Mouse (Mus musculus) cerebellum, adult 2 months (tissue): ENCODE data around the gene Was. TPM values are rescaled to one million over a fixed set of nuclear protein-coding genes. Genes with fewer than 3 reads are reported as not detected.
A peak's percentile ranks its signal among the peaks of the same experiment; 100 is the strongest.
"Not testable (repeated sequence)": the region's sequence is repeated elsewhere in the genome, so short reads cannot be mapped to it uniquely, and the experiment has no call there.

Experiments
- DNase-seq, 2 experiments: peaks; one replicate each; pipeline ENCODE4 v3.0.0; 2021
- H3K27ac ChIP-seq: fragments of 200-500 bp; 2 replicates; pipeline ENCODE4 v1.5.1; 2012; ENCODE audit warnings: low read length, control low read depth, inconsistent platforms; ENCODE audit not compliant: insufficient read depth
- H3K27me3 ChIP-seq: fragments of 200-500 bp; 2 replicates; pipeline ENCODE4 v1.6.1; 2012; ENCODE audit warnings: inconsistent platforms, mild to moderate bottlenecking, low read length, moderate library complexity; ENCODE audit not compliant: control insufficient read depth, insufficient read depth
- H3K4me1 ChIP-seq: fragments of 200-500 bp; 2 replicates; pipeline ENCODE4 v1.6.1; 2011; ENCODE audit warnings: low read length; ENCODE audit not compliant: control insufficient read depth, insufficient read depth
- H3K4me3 ChIP-seq: fragments of 200-500 bp; replicated peaks from 2 replicates; pipeline ENCODE3; 2011; ENCODE audit warnings: mild to moderate bottlenecking, low read depth, low read length, control low read depth; ENCODE audit not compliant: insufficient read depth
- CTCF ChIP-seq: fragments of 200-500 bp; IDR thresholded peaks from 2 replicates; pipeline ENCODE4 v1.5.1; 2011; ENCODE audit warnings: low read depth, mild to moderate bottlenecking, control low read depth, low read length, moderate library complexity, borderline replicate concordance; ENCODE audit not compliant: insufficient read depth
- POLR2A ChIP-seq: fragments of 200-500 bp; IDR thresholded peaks from 2 replicates; pipeline ENCODE4 v1.6.1; 2011; ENCODE audit warnings: low read length, control low read depth, borderline replicate concordance; ENCODE audit not compliant: insufficient read depth
- WGBS: fragments of 180-500 bp; shearing (Covaris S2); methylation state at CpG from one replicate; pipeline ENCODE4 v1.1.7; 2018; 5-methylcytosine and 5-hydroxymethylcytosine counted together
- polyA plus RNA-seq: library from polyadenylated mRNA; depleted of rRNA; stranded (reverse); fragments of >200 nt; gene quantifications from 2 replicates; pipeline ENCODE4 v1.2.3, GENCODE M21; 2012

The Was gene
- polyA plus RNA-seq, 1 experiment, result 0.67 TPM

DNA sequence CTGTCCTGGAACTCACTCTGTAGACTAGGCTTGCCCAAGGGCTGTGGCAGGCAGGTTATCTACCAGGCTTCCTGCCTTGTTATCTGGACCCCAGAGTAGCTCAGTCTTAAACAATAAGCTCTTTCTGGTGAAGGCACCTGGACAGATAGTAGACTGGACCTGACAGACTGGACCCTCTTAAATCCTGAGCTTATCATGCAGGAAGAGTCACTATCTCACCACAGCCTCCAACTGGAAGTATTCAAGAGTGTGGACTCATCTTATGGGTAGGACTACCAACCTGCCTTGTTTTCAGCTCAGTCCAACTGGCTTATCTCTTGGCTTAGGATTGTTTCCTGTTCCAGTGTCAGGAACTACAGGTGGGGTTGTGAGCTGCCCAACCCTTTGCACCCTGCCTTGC is 27.0 kb upstream of the Was start:
- no peaks in the 10 kb centered on the region for H3K4me1 ChIP-seq
- no peak for DNase-seq
- TF ChIP-seq POLR2A, result no peak
- no peak for TF ChIP-seq CTCF
- no peaks in the 10 kb centered on the region for H3K27me3 ChIP-seq
- no peak overlapping the region for H3K27ac ChIP-seq
- no peak overlapping the region for H3K4me3 ChIP-seq

DNA sequence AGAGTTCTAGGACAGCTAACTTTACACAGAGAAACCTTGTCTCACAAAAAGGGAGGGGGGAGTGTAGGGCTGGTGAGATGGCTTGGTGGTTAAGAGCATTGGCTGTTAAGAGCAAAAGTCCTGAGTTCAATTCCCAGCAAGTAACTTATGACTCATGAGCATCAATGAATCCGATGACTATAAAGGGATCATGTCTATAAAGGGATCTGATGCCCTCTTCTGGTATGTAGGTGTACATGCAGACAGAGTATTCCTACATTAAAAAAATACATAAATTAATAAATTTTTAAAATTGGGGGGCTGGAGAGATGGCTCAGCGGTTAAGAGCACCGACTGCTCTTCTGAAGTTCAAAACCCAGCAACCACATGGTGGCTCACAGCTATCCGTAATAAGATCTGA is 25.0 kb upstream of the Was start:
- H3K4me1 ChIP-seq, result no peaks in the 10 kb centered on the region
- no peak overlapping the region for H3K27ac ChIP-seq
- no peaks in the 10 kb centered on the region for H3K27me3 ChIP-seq
- no peak for DNase-seq
- no peak overlapping the region for H3K4me3 ChIP-seq
- 56% methylated on average over 4 of the region's 4 CpGs for WGBS
- no peak for TF ChIP-seq POLR2A
- no peak for TF ChIP-seq CTCF

DNA sequence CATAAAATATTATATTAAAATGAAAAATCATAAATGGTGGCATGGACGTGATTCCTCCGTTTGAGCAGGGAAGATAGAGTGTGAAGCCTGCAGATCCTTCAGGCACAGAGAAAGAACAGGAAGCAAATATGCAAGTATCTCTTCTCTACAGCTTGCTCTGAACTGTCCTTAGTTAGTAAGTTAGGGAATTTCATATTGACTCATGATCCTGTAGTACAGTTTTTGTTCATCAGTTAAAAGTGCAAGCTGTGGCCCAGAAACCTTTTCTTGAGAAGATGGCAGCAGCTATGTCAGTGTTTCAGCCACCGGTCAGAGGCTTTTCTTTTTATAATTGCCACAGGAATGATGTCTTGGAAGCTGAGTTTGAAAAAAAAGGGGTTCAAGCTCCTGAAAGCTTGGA is 14.7 kb upstream of the Was start:
- no peaks in the 10 kb centered on the region for H3K27me3 ChIP-seq
- H3K4me3 ChIP-seq, result no peak overlapping the region
- H3K4me1 ChIP-seq, result no peaks in the 10 kb centered on the region
- no peak for DNase-seq
- WGBS, result 92% methylated on average over 3 of the region's 3 CpGs
- no peak overlapping the region for H3K27ac ChIP-seq
- TF ChIP-seq POLR2A, result no peak

DNA sequence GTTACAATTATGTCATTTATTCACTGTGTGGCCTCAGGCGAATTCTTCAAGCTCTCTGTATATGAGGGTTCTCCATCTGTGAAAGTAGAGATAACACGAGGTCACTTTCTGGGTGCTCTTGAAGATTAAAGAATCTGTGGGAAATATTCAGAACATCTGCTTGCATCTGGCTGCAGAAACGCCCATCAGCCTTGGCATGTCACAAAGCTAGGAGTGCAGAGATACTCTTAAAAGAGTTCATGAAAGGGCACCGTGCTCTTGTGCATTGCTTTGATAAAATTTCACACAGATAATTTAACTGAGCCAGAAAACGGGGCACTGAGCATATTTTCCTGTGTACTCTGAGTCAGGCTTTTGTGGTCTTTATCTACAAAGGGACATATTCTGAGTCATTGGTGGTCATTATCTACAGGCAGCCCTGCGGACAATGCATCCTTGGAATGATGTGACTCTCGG is 11.9 kb upstream of the Was start:
- no peaks in the 10 kb centered on the region for H3K4me1 ChIP-seq
- H3K4me3 ChIP-seq, result no peak overlapping the region
- TF ChIP-seq CTCF (no peak), POLR2A (no peak)
- H3K27ac ChIP-seq, result no peak overlapping the region
- 66% methylated on average over 7 of the region's 7 CpGs for WGBS
- no peaks in the 10 kb centered on the region for H3K27me3 ChIP-seq
- no peak for DNase-seq

DNA sequence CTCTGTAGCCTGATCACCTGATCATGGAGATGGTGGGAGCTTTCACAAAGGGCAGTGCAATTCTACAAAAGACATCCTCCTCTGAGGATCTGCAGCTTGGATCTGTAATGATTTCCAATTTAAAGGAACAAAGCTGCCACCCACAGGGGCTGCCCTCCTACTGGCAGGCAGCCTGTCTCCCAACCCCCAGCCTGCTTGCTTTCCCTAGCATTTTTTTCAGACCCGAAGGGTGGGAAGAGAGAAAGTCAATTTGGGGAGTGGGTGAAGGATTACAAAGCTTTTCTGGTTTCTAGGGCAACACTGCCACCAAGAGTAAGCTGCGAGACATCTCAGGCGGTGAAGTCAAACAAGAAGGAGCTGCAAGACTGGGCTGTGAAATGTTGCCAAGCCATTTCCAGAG is 10.7 kb upstream of the Was start:
- DNase-seq, result no peak
- Histone ChIP-seq H3K4me3 (no peak overlapping the region), H3K27ac (no peak overlapping the region), H3K4me1 (no peaks in the 10 kb centered on the region), H3K27me3 (no peaks in the 10 kb centered on the region)
- TF ChIP-seq POLR2A (no peak), CTCF (peak; percentile 7; the same call in 1 of the 2 replicates)
- WGBS, result 24% methylated on average over 3 of the region's 3 CpGs

DNA sequence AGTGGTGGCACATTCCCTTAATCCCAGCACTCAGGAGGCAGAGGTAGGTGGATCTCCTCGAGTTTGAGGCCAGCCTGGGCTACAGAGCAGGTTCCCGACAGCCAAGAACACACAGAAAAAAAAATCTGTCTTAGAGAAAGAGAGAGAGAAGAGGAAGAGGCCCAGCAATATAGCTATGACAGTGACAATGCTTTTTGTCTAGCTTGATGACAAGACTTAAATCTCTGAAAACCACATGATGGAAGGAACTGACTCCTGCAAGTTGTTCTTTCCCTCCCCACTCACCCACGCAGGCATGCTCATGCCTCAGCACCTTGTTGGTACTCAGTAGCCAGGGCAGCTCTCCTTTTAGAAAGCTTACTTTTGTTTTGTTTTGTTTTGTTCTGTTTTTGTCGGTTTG is 9.1 kb upstream of the Was start:
- TF ChIP-seq POLR2A (no peak), CTCF (no peak)
- Histone ChIP-seq H3K4me3 (no peak overlapping the region), H3K27me3 (no peaks in the 10 kb centered on the region; the same call in 1 of the 2 replicates), H3K4me1 (no peaks in the 10 kb centered on the region), H3K27ac (no peak overlapping the region)
- WGBS, result 59% methylated on average over 4 of the region's 4 CpGs
- no peak for DNase-seq

DNA sequence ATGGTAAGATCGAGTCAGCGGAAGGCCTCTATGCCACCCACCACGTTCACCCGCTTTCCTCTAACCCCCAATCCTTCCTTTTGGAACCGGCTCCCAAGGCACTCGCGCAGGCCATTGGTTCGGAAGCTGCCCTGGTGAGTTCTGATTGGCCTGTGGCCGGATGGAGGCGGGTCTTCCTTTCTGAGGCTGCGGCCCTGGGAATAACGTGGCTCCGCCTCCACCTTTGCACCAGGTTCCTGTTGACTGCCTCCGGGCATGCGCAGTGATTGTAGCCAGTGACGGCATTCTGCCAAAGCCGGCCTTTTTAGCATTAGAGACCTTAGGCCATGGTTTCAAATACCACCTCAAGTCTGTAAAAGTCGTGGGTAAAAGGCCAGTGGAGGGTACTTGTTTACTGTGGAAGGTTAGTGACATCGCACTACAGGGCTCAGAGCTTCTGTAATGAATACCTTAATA is 6.5 kb upstream of the Was start:
- 7% methylated on average over 19 of the region's 19 CpGs for WGBS
- no peak for TF ChIP-seq CTCF
- peak; percentile 14; the same call in 1 of the 2 replicates for TF ChIP-seq POLR2A
- peak overlapping the region; percentile 81 for H3K27ac ChIP-seq
- H3K4me3 ChIP-seq, result peak overlapping the region; percentile 43
- no peaks in the 10 kb centered on the region; the same call in 1 of the 2 replicates for H3K27me3 ChIP-seq
- peak; percentile 97 to 98 for DNase-seq
- H3K4me1 ChIP-seq, result no peaks in the 10 kb centered on the region

DNA sequence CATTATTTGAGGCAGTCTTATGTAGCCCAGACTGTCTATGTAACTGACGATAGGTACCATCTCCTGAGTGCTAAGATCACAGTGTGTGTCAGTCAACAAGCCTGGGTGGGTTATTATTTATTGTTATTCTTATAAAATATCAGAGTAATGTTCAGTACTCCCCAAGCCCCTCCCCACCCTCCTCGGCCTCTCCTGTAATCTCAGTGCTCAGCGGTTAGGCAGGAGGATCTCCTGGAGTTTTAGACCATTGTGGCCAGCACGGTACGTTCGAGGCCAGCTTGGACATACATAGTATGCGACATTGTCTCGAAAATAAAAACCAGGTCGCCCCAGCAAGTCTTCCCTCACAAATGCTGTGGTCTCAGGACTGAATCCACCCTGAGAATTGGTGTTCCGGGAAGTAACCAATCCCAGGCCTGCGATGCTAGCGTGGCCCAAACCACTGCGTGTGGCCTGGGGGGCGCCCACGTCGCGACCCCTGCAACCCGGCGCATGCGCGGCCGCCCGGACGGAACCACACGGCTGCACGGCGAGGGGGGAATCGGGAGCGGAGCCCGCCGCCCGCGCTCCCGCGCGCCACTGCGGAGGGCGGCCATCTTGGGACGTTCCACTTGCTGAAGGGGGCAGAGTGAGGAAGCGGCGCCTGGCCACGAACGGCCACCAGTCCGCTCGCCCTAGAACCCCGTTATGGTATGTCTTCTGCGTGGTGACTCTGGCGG is 5.9 kb upstream of the Was start:
- not testable (repeated sequence) for H3K4me1 ChIP-seq, H3K27me3 ChIP-seq
- peak overlapping the region; percentile 81 for H3K27ac ChIP-seq
- WGBS, result 0% methylated on average over 3 of the region's 48 CpGs
- H3K4me3 ChIP-seq, result peak overlapping the region; percentile 64
- DNase-seq, result peak; percentile 84 to 95

DNA sequence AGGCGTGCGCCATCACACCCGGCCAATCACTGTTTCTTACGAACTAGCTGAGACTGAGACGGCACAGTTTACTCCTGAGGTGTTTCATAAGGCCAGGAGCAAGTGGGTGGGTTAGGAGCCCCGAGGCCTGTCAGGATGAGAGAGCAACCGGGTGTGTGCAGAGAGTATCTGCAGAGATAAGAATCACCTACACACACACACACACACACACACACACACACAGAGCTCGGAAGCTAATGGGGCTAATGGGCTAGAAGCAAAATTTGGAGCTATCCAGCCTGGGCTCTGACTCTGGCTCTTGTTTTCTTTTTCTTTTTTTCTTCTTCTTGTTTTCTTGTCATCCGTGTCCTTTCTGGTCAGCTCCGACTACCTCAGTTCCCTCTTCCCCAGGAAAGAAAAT is 5.2 kb upstream of the Was start:
- H3K4me3 ChIP-seq, result no peak overlapping the region
- peak; percentile 14 for DNase-seq
- H3K27ac ChIP-seq, result peak overlapping the region; percentile 56; the same call in 1 of the 2 replicates
- WGBS, result 65% methylated on average over 10 of the region's 10 CpGs
- TF ChIP-seq POLR2A (no peak), CTCF (no peak)
- no peaks in the 10 kb centered on the region for H3K4me1 ChIP-seq
- no peaks in the 10 kb centered on the region; the same call in 1 of the 2 replicates for H3K27me3 ChIP-seq

DNA sequence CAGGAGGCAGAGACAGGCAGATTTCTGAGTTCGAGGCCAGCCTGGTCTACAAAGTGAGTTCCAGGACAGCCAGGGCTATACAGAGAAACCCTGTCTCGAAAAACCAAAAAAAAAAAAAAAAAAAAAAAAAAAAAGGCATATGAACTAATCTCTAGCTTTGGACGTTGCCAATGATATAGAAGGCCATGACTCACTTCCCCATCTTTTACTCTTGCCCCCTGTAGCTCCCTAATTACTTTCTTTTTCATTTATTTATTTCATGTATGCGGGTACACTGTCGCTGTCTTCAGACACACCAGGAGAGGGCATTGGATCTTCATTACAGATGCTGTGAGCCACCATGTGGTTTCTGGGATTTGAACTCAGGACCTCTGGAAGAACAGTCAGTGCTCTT is 653 bp upstream of the Was start:
- not testable (repeated sequence) for H3K4me1 ChIP-seq, H3K27ac ChIP-seq, H3K27me3 ChIP-seq, H3K4me3 ChIP-seq, DNase-seq
- WGBS, result 74% methylated on average over 5 of the region's 5 CpGs
